Mouse (Mus musculus): ENCODE measurements around the gene Fbxl21.

- TF ChIP-seq CTCF (IDR thresholded peaks at IDR 0.05; ENCODE audit: low read depth) (no peak), EP300 (IDR thresholded peaks at IDR 0.05; ENCODE audit: low read depth) (no peak)
Measured at GRCm38 (mm10) chr13:56550574-56550973, 28.3 kb downstream of the Fbxl21 start.

All from liver, embryonic 14.5 days (tissue).